Mouse (Mus musculus) cortical plate, adult 2 months (tissue): ENCODE measurements around the gene Lpar3. TPM values are rescaled to one million over a fixed set of nuclear protein-coding genes. Genes with fewer than 3 reads are reported as not detected.
A peak's percentile ranks its signal among the peaks of the same experiment; 100 is the strongest.

ENCODE experiments used
- H3K27ac ChIP-seq: fragments of 200-500 bp; 2 replicates; pipeline ENCODE4 v1.5.1; 2012; ENCODE audit warnings: low read length, control low read depth, inconsistent platforms; ENCODE audit not compliant: insufficient read depth
- H3K4me1 ChIP-seq: fragments of 200-500 bp; 2 replicates; pipeline ENCODE4 v1.6.1; 2011; ENCODE audit warnings: low read length; ENCODE audit not compliant: control insufficient read depth, insufficient read depth
- H3K4me3 ChIP-seq: fragments of 200-500 bp; 2 replicates; pipeline ENCODE4 v1.5.1; 2011; ENCODE audit warnings: mild to moderate bottlenecking, low read length, control low read depth; ENCODE audit not compliant: insufficient read depth
- CTCF ChIP-seq: fragments of 200-500 bp; IDR thresholded peaks from 2 replicates; pipeline ENCODE4 v1.5.1; 2011; ENCODE audit warnings: mild to moderate bottlenecking, control low read depth, low read length; ENCODE audit not compliant: insufficient read depth; ENCODE audit errors: extremely low read depth
- POLR2A ChIP-seq: fragments of 200-500 bp; IDR thresholded peaks from 2 replicates; pipeline ENCODE4 v1.6.1; 2011; ENCODE audit warnings: mild to moderate bottlenecking, low read length, control low read depth; ENCODE audit not compliant: insufficient read depth; ENCODE audit errors: extremely low read depth
- polyA plus RNA-seq: library from polyadenylated mRNA; depleted of rRNA; stranded (reverse); fragments of >200 nt; gene quantifications from 2 replicates; pipeline ENCODE4 v1.2.3, GENCODE M21; 2012

Gene Lpar3
- polyA plus RNA-seq, 1 experiment: 0.31 TPM

DNA sequence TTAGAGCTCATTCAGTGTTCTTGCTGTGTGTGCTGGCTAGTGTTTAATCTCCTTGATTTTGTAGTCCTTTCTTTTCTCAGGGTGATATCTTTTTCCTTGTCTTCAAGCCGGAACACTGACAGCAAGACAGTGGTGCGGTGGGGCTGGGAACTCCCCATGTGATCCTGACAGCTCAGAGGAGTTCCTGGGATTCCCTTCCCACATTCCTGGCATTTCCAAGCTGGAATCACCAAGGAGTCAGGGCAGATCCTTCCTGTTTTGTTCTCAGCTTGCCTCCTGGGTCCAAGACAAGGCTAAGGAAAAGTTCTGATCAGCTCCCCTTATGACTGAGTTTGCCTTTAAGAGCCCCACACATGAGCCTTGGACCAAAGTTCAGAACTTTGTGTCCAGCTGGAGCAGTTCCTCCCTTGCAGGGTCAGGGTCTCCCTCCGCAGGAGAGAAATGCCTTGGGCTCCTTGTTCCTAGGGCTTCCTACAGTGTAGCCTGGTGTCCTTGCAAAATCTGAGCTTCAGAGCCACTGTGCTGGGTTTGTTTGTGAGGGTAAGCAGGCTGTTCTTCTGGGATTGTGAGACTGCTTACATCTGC lies 33.1 kb downstream of the Lpar3 start:
- Histone ChIP-seq H3K4me1 (no peaks in the 10 kb centered on the region), H3K4me3 (no peak overlapping the region), H3K27ac (no peak overlapping the region)
- no peak for TF ChIP-seq CTCF
- no peak for TF ChIP-seq POLR2A

DNA sequence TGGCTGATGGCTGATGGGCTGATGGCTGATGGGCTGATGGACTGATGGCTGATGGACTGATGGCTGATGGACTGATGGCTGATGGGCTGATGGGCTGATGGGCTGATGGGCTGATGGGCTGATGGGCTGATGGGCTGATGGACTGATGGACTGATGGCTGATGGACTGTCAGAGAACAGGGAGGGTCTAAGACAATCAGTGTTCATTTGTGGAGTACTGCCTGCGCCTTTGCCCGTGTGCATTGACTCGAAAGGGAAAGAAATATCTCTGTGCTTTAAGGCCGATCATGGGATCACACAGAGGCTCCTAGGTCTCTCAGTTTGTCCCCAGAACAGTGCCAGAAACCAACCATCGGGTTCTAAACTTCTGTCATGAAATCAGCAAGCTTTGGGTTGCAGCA lies 34.4 kb downstream of the Lpar3 start:
- H3K4me1 ChIP-seq: no peaks in the 10 kb centered on the region
- TF ChIP-seq POLR2A (no peak), CTCF (no peak)
- H3K27ac ChIP-seq: no peak overlapping the region
- H3K4me3 ChIP-seq: no peak overlapping the region

DNA sequence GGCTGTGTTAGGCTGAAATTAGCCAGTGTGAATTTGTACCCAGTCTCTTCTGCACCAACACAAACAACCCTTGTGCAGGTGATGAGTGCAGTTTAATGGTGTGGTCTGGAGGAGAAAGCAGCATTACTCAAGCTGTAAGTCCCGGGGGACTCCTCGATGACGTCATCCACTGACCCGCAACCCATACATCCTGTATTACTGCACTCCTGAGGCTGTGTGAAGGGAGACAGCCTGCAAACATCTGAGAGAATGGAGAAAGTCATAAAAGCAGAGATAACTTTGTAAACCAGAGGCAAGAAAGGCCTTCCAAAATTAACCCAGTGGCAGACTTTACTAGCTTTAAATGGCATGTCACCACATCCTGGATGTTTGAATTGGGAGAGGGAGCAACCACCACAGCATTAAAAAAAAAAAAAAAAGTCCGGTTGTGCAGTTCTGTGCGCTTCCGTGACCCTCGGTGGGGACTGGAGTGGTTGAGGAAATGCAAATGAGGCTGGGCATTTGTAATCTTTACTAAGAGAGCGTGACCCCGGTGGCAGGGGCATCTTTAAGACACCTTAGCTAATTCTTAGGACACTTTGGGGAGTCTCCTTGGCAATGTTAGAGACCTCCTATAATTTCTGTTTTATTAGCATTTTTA lies 36.8 kb downstream of the Lpar3 start:
- H3K4me1 ChIP-seq: no peaks in the 10 kb centered on the region
- H3K4me3 ChIP-seq: no peak overlapping the region
- TF ChIP-seq CTCF: no peak
- no peak for TF ChIP-seq POLR2A
- no peak overlapping the region for H3K27ac ChIP-seq

DNA sequence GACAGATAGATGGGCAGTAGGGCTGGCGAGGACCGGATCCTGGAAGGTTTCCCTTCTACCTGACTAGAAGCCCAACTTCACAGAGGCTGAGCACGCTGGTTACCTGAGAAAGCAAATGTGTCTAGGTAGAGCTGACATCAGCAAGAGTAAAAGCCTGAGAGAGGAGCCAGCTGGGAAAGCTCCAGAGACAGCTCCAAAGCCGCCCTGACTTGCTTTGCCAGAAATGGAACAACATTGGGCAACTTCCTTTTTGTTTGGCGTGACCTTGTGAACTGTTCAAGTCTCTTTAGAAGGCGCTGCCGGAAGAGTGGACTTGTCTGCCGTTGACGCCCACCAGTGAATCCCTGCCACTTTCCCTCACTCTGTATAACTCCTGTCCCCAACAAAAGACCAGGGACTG lies 39.4 kb downstream of the Lpar3 start:
- TF ChIP-seq POLR2A (no peak), CTCF (no peak)
- Histone ChIP-seq H3K4me1 (no peaks in the 10 kb centered on the region), H3K27ac (no peak overlapping the region), H3K4me3 (no peak overlapping the region)

DNA sequence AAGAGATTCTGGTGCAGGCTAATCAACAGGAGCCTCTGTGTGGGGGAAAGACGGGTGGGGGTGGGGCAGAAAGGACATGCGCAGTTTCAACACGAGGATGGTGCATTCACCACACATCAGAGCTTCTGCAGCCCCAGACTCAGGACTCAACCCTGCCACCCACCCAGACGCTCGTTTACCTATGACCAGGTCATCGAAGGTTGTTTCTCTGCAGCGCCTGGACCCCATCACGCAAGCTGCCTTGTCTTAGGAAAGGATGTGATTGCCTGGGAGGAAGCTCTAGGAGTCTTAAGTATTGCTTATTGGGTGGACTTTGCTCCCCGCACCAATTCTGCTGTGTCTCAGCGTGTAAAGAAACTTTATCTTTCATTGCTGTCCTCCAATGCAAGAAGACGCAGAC lies 40.1 kb downstream of the Lpar3 start:
- no peak for TF ChIP-seq POLR2A
- TF ChIP-seq CTCF: no peak
- Histone ChIP-seq H3K27ac (no peak overlapping the region), H3K4me3 (no peak overlapping the region), H3K4me1 (no peaks in the 10 kb centered on the region)

DNA sequence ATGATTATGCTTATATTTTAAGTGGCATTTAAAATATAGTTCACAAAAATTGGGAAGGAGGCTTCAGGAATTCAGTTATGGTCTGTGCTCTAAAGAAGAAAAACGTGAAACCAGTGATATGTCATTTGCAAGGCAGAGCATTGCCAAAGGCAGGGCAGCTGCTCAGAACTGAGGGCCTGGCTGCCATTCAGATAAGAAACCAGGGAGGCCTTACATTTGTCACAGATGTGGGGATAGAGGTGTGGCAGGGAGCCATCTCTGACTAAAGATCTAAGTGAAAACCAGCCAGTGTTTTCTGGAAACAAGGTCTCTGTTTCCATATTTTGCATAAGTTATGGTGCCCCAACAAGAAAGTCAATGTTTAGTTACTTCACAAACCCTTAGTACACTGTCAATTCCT lies 41.8 kb downstream of the Lpar3 start:
- Histone ChIP-seq H3K4me1 (no peaks in the 10 kb centered on the region), H3K27ac (no peak overlapping the region), H3K4me3 (no peak overlapping the region)
- no peak for TF ChIP-seq POLR2A
- TF ChIP-seq CTCF: no peak

DNA sequence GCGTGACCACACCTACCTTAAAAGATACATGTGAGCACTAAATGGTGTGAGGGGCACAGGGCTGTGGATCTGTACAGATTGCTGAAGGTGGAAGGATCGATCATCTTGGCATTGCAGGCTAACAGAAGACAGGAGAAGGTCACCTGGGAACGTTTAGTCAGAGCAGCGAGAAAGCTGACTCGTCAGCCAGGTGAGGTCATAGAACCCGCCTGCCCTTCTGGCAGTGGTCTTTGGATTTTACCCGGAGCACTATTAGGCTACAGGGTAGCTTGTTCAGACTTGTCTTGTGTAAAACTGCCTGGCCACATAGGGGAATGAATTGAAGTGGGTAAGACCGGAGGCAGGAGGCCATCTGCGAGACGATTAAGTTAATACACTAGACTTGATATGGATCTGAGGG lies 43.4 kb downstream of the Lpar3 start:
- H3K4me1 ChIP-seq: no peaks in the 10 kb centered on the region
- TF ChIP-seq CTCF (no peak), POLR2A (no peak)
- H3K27ac ChIP-seq: no peak overlapping the region
- no peak overlapping the region for H3K4me3 ChIP-seq

DNA sequence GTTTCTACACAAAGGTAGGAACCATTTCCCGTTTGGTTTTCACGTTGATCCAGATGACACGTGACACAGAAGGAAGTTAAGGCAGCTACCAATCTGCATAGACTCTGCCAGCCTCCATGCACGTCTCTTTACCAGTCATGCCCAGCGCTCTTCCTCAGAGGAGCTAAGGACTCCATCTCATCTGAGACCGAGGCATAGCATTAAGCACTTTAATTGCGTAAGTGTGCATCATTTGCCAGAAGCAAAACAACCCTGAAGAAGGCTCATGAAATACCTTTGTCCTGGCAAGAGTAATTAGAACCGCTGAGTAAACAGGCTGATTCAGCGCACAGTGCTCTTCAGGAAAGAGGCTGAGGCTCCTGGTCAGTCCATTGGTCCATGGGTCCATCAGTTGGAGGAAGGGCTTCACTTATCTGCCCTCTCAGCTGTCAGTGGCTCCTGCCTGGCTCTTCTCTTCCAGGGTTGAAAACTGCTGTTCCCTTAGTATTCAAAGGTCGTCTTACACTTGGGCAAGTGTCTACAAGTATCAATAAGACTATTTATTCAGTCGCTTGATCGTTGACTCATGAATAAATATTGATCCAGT lies 44.9 kb downstream of the Lpar3 start:
- Histone ChIP-seq H3K4me1 (no peaks in the 10 kb centered on the region), H3K27ac (no peak overlapping the region), H3K4me3 (no peak overlapping the region)
- TF ChIP-seq POLR2A (no peak), CTCF (no peak)

DNA sequence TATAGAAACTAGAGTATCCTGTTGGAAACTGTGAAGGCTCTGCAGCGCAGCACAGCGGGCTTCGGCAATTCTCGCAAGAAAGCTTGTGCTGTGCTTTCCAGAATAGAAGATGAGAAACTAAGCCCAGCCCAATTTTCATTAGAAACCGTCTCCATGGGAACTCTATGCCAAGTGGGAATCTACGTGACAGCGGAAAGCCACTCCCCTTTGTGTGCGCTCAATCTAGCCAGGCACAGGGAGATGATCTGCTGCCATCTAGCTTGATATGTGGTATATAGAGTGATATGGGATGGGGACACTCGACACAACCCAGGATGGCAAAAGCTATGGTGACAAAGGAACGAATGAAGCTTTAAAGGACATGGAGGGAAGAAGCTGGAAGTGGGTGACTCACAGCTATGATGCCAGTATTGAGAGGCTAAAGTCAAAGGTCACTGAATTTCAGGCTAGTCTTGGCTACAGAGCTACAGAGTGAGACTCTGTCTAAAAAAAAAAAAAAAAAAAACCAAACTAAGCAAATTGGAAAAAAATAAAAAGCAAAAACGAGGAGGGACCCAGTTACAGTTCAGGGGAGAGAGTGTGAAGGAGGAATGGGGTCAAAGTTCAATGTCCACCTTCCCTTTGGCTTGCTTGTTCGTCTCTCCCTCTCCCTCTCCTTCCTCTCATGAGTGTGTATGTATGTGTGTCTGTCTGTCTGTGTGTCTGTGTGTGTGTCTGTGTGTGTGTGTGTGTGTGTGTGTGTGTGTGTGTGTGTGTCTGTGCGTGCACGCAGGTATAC lies 47.5 kb downstream of the Lpar3 start:
- Histone ChIP-seq H3K27ac (no peak overlapping the region), H3K4me1 (no peaks in the 10 kb centered on the region), H3K4me3 (no peak overlapping the region)
- TF ChIP-seq CTCF (0 out of 2 replicates have a peak, but pooled peaks have one; percentile 28), POLR2A (peak; percentile 16; the same call in 1 of the 2 replicates)
